Mouse (Mus musculus): ENCODE measurements around the gene Krtap13-1. TPM values are rescaled to one million over a fixed set of nuclear protein-coding genes. Genes with fewer than 3 reads are reported as not detected.

Gene Krtap13-1
- polyA plus RNA-seq, 1 experiment = not detected

Other genes starting within 250 kb of the Krtap13-1 start
- not detected in 2 replicates for gene Cldn17, start 221.9 kb upstream of the Krtap13-1 start, polyA plus RNA-seq (2012; rRNA removed)
- 0.06 TPM in 1 of 2 replicates, not detected in the other for gene Cldn8, start 165.7 kb upstream of the Krtap13-1 start, polyA plus RNA-seq (2012; rRNA removed)
- not detected in 2 replicates for gene Krtap24-1, start 116.6 kb upstream of the Krtap13-1 start, polyA plus RNA-seq (2012; rRNA removed)
- gene 2310079G19Rik, start 101.2 kb upstream of the Krtap13-1 start, polyA plus RNA-seq (2012; rRNA removed) = not detected in 2 replicates
- gene Krtap26-1, start 81.1 kb upstream of the Krtap13-1 start, polyA plus RNA-seq (2012; rRNA removed) = not detected in 2 replicates
- not detected in 2 replicates for gene Krtap27-1, start 57.2 kb upstream of the Krtap13-1 start, polyA plus RNA-seq (2012; rRNA removed)
- not detected in 2 replicates for gene 2310061N02Rik, start 20.9 kb upstream of the Krtap13-1 start, polyA plus RNA-seq (2012; rRNA removed)
- not detected in 2 replicates for gene Krtap13, start 22.8 kb downstream of the Krtap13-1 start, polyA plus RNA-seq (2012; rRNA removed)
- gene 2310034C09Rik, start 30.0 kb downstream of the Krtap13-1 start, polyA plus RNA-seq (2012; rRNA removed) = not detected in 2 replicates
- not detected in 2 replicates for gene 2310057N15Rik, start 45.3 kb downstream of the Krtap13-1 start, polyA plus RNA-seq (2012; rRNA removed)
- not detected in 2 replicates for gene Gm5965, start 49.0 kb downstream of the Krtap13-1 start, polyA plus RNA-seq (2012; rRNA removed)
- not detected in 2 replicates for gene Gm20741, start 83.4 kb downstream of the Krtap13-1 start, polyA plus RNA-seq (2012; rRNA removed)
- gene Krtap15, start 91.4 kb downstream of the Krtap13-1 start, polyA plus RNA-seq (2012; rRNA removed) = not detected in 2 replicates
- gene Krtap14, start 97.3 kb downstream of the Krtap13-1 start, polyA plus RNA-seq (2012; rRNA removed) = not detected in 2 replicates
- not detected in 2 replicates for gene Krtap19-1, start 140.5 kb downstream of the Krtap13-1 start, polyA plus RNA-seq (2012; rRNA removed)
- not detected in 2 replicates for gene Krtap19-2, start 145.4 kb downstream of the Krtap13-1 start, polyA plus RNA-seq (2012; rRNA removed)
- gene Krtap19-3, start 149.2 kb downstream of the Krtap13-1 start, polyA plus RNA-seq (2012; rRNA removed) = not detected in 2 replicates
- not detected in 2 replicates for gene Krtap19-4, start 156.2 kb downstream of the Krtap13-1 start, polyA plus RNA-seq (2012; rRNA removed)
- not detected in 2 replicates for gene Krtap19-5, start 167.6 kb downstream of the Krtap13-1 start, polyA plus RNA-seq (2012; rRNA removed)
- gene Krtap19-9b, start 203.4 kb downstream of the Krtap13-1 start, polyA plus RNA-seq (2012; rRNA removed) = not detected in 2 replicates
- not detected in 2 replicates for gene Krtap16-3, start 234.0 kb downstream of the Krtap13-1 start, polyA plus RNA-seq (2012; rRNA removed)